Mouse (Mus musculus) heart, postnatal 10 days (tissue): ENCODE data around the gene Phb2. TPM values are rescaled to one million over a fixed set of nuclear protein-coding genes. Genes with fewer than 3 reads are reported as not detected.
A peak's percentile ranks its signal among the peaks of the same experiment; 100 is the strongest.

Experiments
- DNase-seq, 2 experiments: peaks; one replicate each; pipeline ENCODE4 v3.0.0; 2021
- intact Hi-C: fragments of 180-260 bp; cut with DNase I; formaldehyde crosslinking; loops from one replicate; pipeline ENCODE4 v1.15.1; 2025
- total RNA-seq, 2 experiments: library from RNA; stranded (reverse); gene quantifications; 2 replicates each; pipeline ENCODE4 v1.2.3; 2021

Gene Phb2
- total RNA-seq, 2 experiments from 2014 or later = 394 to 399 TPM

GRCm38 (mm10) chr6:124742839-124743514 is 30.8 kb downstream of the Phb2 start:
- intact Hi-C loops = loop anchor here (5.0 kb wide), 2 partner anchors 81 to 101 kb away; partner anchors contain the start of gene Lpcat3
- DNase-seq = no peak

DNA sequence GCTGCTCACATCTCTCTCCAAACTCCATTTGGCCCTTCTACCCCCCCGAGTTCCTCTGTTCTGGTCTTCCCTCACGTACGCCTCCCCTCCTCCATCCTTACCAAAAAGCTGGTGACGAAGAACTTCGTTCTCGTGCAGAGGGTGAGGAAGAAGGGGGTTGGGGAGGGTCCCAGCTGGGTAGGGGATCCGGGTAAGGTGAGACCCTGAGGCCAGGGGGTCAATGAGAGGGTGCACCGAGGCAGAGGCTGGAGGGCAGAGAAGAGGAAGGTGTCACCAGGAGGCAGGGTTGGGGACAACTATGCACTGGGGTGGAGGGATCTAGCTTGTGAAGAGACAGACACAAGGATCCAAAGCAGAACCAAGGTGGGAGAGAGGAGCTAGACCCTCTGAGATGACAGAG is 31.5 kb downstream of the Phb2 start:
- intact Hi-C loops = loop anchor here (5.0 kb wide), 2 partner anchors 81 to 101 kb away; partner anchors contain the start of gene Lpcat3
- no peak for DNase-seq

- DNase-seq = no peak
- intact Hi-C loops = loop anchor here (5.0 kb wide), 2 partner anchors 83 to 103 kb away; partner anchors contain the start of gene Lpcat3
Observed at GRCm38 (mm10) chr6:124744755-124745321, 32.7 kb downstream of the Phb2 start.

GRCm38 (mm10) chr6:124745490-124746295 is 33.6 kb downstream of the Phb2 start:
- intact Hi-C loops = no loop called here
- peak; percentile 95 for DNase-seq

DNA sequence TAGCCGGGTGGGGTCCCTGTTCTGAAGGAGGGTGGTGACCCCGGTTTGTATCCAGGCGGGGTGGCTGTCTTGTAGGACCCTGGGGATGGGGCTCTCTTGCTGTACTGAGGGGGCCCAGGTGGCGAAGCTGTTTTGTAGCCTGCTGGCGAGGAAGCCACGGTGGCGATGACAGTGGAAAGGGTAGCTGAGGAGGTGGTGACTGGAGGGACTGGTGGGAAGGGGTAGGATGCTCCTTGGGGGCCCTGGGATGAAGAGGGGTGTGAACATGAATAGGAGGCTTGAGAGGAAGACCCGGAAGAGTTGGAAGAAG is 34.1 kb downstream of the Phb2 start:
- intact Hi-C loops = no loop called here
- no peak for DNase-seq

- intact Hi-C loops = no loop called here
- DNase-seq = no peak
Observed at GRCm38 (mm10) chr6:124746654-124747632, 34.8 kb downstream of the Phb2 start.

DNA sequence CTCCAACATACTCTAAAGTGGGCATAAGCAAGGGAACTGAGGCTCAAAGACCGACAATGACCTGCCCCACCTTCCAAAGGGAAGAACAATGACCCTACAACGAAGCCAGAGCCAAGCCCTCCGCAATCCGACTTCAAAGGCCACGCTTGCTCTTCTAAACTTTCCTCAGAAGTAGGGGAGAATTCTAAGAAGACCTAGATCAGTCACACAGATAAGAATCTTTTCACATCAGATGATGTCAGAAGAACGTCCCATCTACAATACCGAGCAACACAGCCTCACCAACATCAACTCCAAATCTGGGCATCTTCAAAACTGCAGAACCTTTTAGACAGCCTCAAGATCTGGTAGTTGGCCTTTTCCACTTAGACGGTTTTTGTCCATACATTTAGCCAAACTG is 38.3 kb downstream of the Phb2 start:
- intact Hi-C loops = loop anchor here (10.0 kb wide), 1 partner anchor 256 kb away; the partner anchor contains the start of gene C1rl
- DNase-seq = no peak

DNA sequence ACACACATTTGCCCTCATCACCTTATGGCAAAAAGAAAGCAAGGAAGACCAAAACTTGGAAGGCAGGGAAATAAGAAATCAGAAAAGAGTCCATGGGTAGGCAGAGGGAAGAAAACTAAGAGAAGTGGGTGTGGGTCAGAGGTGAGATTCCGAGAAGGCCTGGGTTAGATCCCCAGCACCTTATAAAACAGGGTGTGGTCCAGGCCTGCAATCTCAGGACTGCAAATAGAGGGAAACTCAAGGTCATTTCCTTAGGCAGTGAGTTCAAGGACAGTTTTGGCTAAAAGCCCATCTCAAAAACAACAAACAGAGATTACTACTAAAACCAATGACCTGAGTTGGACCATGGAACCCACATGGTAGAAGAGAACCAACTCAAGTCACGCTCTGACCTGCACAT is 41.7 kb downstream of the Phb2 start:
- intact Hi-C loops = loop anchor here (10.0 kb wide), 1 partner anchor 259 kb away; the partner anchor contains the start of gene C1rl

GRCm38 (mm10) chr6:124755306-124755705 is 43.2 kb downstream of the Phb2 start:
- intact Hi-C loops = loop anchor here (5.0 to 10.0 kb wide), 3 partner anchors 52 to 261 kb away; partner anchors contain the start of genes C1rl, Lpcat3 and Spsb2
- DNase-seq = no peak

More for the DNA sequence above, 41.7 kb downstream of the Phb2 start:
- no peak for DNase-seq

- DNase-seq = peak; percentile 79 to 82
- intact Hi-C loops = loop anchor here (5.0 to 10.0 kb wide), 3 partner anchors 51 to 261 kb away; partner anchors contain the start of genes C1rl, Lpcat3 and Spsb2
Observed at GRCm38 (mm10) chr6:124755831-124756595, 43.9 kb downstream of the Phb2 start, which contains the start of the genes Gm45234 and Atn1. TSS of gene Gm45234 (minus strand) at chr6:124756021. TSS of gene Atn1 (minus strand) at chr6:124756524.

- intact Hi-C loops = loop anchor here (5.0 to 10.0 kb wide), 3 partner anchors 50 to 262 kb away; partner anchors contain the start of genes C1rl, Lpcat3 and Spsb2
- peak; percentile 88 to 90 for DNase-seq
Observed at GRCm38 (mm10) chr6:124756652-124757350, 44.7 kb downstream of the Phb2 start.

- intact Hi-C loops = loop anchor here (5.0 to 10.0 kb wide), 3 partner anchors 50 to 263 kb away; partner anchors contain the start of genes C1rl, Lpcat3 and Spsb2
Observed at GRCm38 (mm10) chr6:124757351-124757880, 45.3 kb downstream of the Phb2 start.

DNA sequence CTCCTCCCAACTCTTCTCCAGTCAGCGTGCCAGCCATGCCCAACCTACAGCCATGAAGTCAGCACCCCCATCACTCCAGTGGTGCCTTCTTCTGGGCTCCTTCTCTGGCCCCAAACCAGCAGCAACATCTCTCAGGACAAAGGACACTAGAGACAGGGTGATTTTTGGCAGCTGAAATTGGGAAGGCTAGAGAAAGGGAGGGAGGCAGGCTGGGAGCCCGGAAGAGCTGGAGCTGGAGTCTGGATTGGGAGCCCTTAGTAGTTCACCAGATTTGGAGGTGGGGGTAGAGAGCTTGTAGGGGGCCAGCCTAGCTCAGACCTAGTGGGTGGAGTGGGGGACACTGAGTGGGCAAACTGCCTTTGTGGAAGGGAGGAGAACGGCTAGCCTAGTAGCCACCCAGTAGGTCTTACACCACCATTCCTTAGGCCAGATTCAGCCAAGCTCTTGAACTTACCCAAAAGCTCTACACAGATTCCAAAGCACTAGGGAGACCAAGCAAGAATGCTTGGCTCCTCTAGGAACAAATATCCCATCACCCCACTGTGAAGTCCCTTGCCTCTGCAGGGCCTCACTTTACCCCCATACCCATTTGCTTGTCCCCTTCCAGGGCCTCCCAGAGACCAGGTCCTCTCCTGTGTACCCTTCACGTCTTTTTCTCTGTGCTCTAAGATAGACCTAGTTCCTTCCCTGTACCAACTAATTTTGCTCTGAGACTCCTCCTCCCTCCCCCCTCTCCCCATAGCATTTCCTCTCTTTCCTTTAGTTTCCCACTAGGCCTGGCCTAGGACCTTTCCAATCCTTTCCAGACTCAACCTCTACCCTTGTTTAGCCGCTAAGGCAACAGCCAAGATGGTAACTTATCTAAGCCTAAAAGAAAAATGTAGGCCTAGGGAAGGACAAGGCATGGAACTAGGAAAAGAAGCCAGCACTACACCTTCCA is 46.0 kb downstream of the Phb2 start:
- intact Hi-C loops = loop anchor here (2.0 to 10.0 kb wide), 6 partner anchors 17 to 263 kb away; partner anchors contain the start of genes C1rb, C1rl, Grcc10 and Lpcat3
- peak; percentile 77 to 78 for DNase-seq

More at GRCm38 (mm10) chr6:124757351-124757880, 45.3 kb downstream of the Phb2 start:
- no peak for DNase-seq

GRCm38 (mm10) chr6:124758849-124759232 is 46.7 kb downstream of the Phb2 start:
- DNase-seq = no peak
- intact Hi-C loops = loop anchor here (1.0 to 10.0 kb wide), 7 partner anchors 18 to 264 kb away; partner anchors contain the start of genes C1rb, C1rl, Grcc10 and Lpcat3

DNA sequence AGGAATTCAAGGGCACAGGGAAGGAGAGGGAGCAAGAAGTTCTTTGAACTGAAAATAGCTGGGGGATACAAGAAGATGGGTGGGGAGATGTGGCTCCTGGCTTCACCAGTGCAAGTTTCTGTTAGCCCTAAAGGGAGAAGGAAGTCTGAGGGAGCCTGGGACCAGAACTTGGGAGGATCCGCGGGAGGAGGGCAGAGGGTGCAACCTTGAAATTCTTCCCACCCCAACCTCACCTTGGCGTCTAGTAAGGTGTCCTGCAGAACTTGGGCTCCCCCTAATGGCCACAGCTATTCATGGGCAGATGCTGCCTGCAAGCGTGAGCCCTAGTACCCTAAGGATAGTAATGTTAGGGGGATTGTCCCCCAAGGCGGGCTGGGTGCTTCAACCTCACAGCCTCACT is 47.1 kb downstream of the Phb2 start:
- DNase-seq = peak; percentile 90 to 92
- intact Hi-C loops = loop anchor here (1.0 to 10.0 kb wide), 7 partner anchors 18 to 264 kb away; partner anchors contain the start of genes C1rb, C1rl, Grcc10 and Lpcat3

- intact Hi-C loops = no loop called here
Observed at GRCm38 (mm10) chr6:124765951-124766350, 53.8 kb downstream of the Phb2 start.

More at GRCm38 (mm10) chr6:124765951-124766350, 53.8 kb downstream of the Phb2 start:
- no peak for DNase-seq
